Mouse (Mus musculus): ENCODE data around the gene Blnk. TPM values are rescaled to one million over a fixed set of nuclear protein-coding genes. Genes with fewer than 3 reads are reported as not detected.

The Blnk gene
- total and polyA plus RNA-seq, 2 experiments from 2014 or later = 0.26 TPM; not detected in 1

DNA sequence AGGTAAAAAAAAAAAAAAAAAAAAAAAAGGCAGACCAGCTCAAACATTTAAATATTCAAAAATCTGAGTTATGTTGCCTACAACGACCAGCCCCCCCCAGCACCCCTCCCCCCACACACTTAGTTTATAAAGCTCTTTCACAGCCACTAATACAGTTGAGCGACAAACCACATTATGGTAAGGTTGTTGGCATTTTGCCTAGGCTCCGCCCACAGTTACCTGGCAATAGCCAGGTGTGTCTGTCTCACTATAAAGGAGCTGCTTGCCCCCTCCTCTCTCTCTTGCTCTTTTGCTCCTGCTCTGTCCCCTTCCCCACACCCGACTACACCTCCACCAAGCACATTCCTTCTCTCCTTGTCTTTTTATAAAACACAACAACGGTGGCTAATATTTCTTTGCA is 17.3 kb upstream of the Blnk start:
- DNase-seq (ENCODE audit: low spot score) (no peak), ATAC-seq (ENCODE audit: insufficient read depth, low read depth) (no peak)
- Histone ChIP-seq H3K4me1 (ENCODE audit: control insufficient read depth, insufficient read depth) (no peaks in the 10 kb centered on the region), H3K27me3 (ENCODE audit: control insufficient read depth, insufficient read depth, low read length) (peaks cover 7% of the 10 kb centered on the region; the same call in 1 of the 2 replicates), H3K4me3 (ENCODE audit: low read depth, low read length) (no peak overlapping the region), H3K27ac (ENCODE audit: low read depth) (no peak overlapping the region), H3K4me2 (ENCODE audit: low read depth, low read length) (no peak overlapping the region), H3K36me3 (replicated peaks; ENCODE audit: control insufficient read depth, insufficient read depth, low read length) (no peaks in the 10 kb centered on the region), H3K9ac (replicated peaks; ENCODE audit: low read depth, low read length) (no peak overlapping the region), H3K9me3 (replicated peaks; ENCODE audit: control insufficient read depth, low read length) (0 out of 2 replicates have a peak, but pooled peaks cover 3% of the 10 kb centered on the region)
- 29% methylated on average over 5 of the region's 5 CpGs for WGBS
- TF ChIP-seq EP300 (IDR thresholded peaks at IDR 0.05; ENCODE audit: low read depth) = no peak
- no peak for TF ChIP-seq CTCF (IDR thresholded peaks at IDR 0.05; ENCODE audit: low read depth)

DNA sequence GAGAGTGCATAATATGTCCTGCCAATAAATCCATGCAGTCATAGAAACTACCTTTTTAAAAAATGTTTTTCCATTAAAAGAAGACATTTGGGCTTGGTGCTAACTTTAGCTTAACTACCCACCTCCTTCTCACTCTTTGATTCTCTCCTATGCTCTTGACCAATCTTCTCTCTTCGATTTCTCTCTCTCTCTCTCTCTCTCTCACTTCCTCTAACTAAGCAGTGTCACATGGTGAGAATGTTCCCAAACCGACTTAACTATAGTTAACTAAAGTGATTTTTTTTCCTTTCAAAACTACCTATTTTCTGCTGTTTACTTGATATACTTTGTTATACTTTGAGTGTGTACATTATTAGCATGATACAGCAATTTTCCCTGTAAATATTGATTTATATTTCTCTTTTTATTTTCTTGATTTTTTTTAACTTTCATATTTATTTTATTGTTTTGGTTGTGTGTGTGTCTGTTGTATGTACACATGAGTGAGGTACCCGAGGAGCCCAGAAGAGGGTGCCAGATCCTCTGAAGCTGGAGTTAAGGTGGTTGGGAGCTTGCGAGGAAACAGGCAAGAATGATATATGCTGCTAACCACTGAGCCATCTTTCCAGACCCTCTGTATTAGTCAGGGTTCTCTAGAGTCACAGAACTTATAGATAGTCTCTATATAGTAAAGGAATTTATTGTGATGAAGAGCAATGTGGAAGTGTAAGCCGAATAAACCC is 14.5 kb upstream of the Blnk start:
- Histone ChIP-seq H3K27ac (ENCODE audit: low read depth) (no peak overlapping the region), H3K4me1 (ENCODE audit: control insufficient read depth, insufficient read depth) (no peaks in the 10 kb centered on the region), H3K4me2 (ENCODE audit: low read depth, low read length) (no peak overlapping the region), H3K9me3 (replicated peaks; ENCODE audit: control insufficient read depth, low read length) (0 out of 2 replicates have a peak, but pooled peaks cover 3% of the 10 kb centered on the region), H3K36me3 (replicated peaks; ENCODE audit: control insufficient read depth, insufficient read depth, low read length) (no peaks in the 10 kb centered on the region), H3K4me3 (ENCODE audit: low read depth, low read length) (no peak overlapping the region), H3K27me3 (ENCODE audit: control insufficient read depth, insufficient read depth, low read length) (0 out of 2 replicates have a peak, but pooled peaks cover 4% of the 10 kb centered on the region), H3K9ac (replicated peaks; ENCODE audit: low read depth, low read length) (no peak overlapping the region)
- WGBS = 80% methylated on average over 5 of the region's 5 CpGs
- no peak for ATAC-seq (ENCODE audit: insufficient read depth, low read depth)
- no peak for TF ChIP-seq CTCF (IDR thresholded peaks at IDR 0.05; ENCODE audit: low read depth)
- no peak for TF ChIP-seq EP300 (IDR thresholded peaks at IDR 0.05; ENCODE audit: low read depth)
- no peak for DNase-seq (ENCODE audit: low spot score)

DNA sequence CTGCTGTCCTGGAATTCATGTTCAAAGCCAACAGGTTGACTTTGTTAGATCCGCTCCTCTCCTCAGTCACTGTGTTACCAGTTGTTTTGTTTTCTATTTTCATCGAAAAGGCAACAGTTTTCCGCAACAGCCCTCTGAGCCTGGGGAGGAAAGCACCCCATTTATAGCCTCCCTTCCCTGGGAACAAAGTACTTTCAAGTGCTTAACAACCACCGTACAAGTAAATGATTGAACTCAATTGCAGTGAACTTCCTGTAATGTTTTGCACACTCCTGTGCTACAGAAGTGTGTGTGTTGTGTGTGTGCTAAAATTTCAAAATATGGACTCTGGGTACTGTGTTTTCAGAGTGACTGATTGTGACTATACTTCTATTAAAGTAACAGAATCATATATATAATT is 13.4 kb upstream of the Blnk start:
- no peak overlapping the region for H3K27ac ChIP-seq (ENCODE audit: low read depth)
- H3K9me3 ChIP-seq (replicated peaks; ENCODE audit: control insufficient read depth, low read length) = 0 out of 2 replicates have a peak, but pooled peaks cover 3% of the 10 kb centered on the region
- no peak for ATAC-seq (ENCODE audit: insufficient read depth, low read depth)

DNA sequence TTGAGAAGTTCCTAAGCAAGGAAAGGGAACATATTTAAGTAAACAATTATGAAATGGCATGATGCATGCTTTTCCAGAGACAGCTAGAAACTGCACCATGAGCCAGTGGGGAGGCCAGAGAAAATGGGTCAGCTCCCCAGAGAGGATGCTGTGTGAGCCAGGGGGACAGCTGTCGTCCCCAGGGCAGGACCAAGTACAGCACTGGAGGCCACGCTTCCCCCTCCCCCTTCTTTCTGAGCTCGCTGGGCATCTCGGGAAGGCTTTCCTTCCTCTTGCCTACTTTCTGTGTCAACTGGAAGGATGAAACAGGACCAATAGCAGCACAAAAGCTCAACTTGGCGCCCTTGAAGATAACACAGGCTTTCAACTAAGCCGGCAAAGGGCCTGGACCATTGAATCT is 13.0 kb upstream of the Blnk start:
- ATAC-seq (ENCODE audit: insufficient read depth, low read depth) (no peak), DNase-seq (ENCODE audit: low spot score) (no peak)
- Histone ChIP-seq H3K36me3 (replicated peaks; ENCODE audit: control insufficient read depth, insufficient read depth, low read length) (no peaks in the 10 kb centered on the region), H3K4me3 (ENCODE audit: low read depth, low read length) (no peak overlapping the region), H3K27me3 (ENCODE audit: control insufficient read depth, insufficient read depth, low read length) (no peaks in the 10 kb centered on the region), H3K9ac (replicated peaks; ENCODE audit: low read depth, low read length) (no peak overlapping the region), H3K27ac (ENCODE audit: low read depth) (no peak overlapping the region), H3K9me3 (replicated peaks; ENCODE audit: control insufficient read depth, low read length) (0 out of 2 replicates have a peak, but pooled peaks cover 3% of the 10 kb centered on the region), H3K4me2 (ENCODE audit: low read depth, low read length) (no peak overlapping the region), H3K4me1 (ENCODE audit: control insufficient read depth, insufficient read depth) (no peaks in the 10 kb centered on the region)
- 26% methylated on average over 6 of the region's 6 CpGs for WGBS
- TF ChIP-seq EP300 (IDR thresholded peaks at IDR 0.05; ENCODE audit: low read depth) (no peak), CTCF (IDR thresholded peaks at IDR 0.05; ENCODE audit: low read depth) (no peak)

More for the DNA sequence above, 13.4 kb upstream of the Blnk start:
- TF ChIP-seq EP300 (IDR thresholded peaks at IDR 0.05; ENCODE audit: low read depth) (no peak), CTCF (IDR thresholded peaks at IDR 0.05; ENCODE audit: low read depth) (no peak)
- Histone ChIP-seq H3K36me3 (replicated peaks; ENCODE audit: control insufficient read depth, insufficient read depth, low read length) (no peaks in the 10 kb centered on the region), H3K9ac (replicated peaks; ENCODE audit: low read depth, low read length) (no peak overlapping the region), H3K27me3 (ENCODE audit: control insufficient read depth, insufficient read depth, low read length) (no peaks in the 10 kb centered on the region), H3K4me2 (ENCODE audit: low read depth, low read length) (no peak overlapping the region), H3K4me1 (ENCODE audit: control insufficient read depth, insufficient read depth) (no peaks in the 10 kb centered on the region), H3K4me3 (ENCODE audit: low read depth, low read length) (no peak overlapping the region)
- no peak for DNase-seq (ENCODE audit: low spot score)
- 58% methylated on average over 4 of the region's 4 CpGs for WGBS

DNA sequence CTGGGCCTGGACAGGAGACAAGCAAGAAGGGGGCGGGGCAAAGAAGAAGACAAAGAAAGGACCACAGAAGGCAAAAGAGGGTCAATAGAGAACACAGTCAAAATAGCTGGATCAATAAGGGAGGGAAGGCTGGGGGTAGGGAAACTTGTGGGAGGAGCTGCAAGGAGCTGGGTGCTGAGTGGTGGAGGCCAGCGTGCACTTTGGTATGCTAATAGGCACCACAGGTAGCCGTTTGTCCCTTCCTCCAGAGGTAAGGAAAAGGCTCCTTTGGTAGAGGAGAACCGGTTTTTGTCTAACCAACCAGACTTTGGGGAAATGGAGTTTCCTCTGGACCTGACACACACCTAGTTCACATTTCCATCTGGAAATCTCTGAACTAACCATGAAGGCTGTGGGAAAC is 12.3 kb upstream of the Blnk start:
- DNase-seq (ENCODE audit: low spot score) (no peak), ATAC-seq (ENCODE audit: insufficient read depth, low read depth) (no peak)
- Histone ChIP-seq H3K36me3 (replicated peaks; ENCODE audit: control insufficient read depth, insufficient read depth, low read length) (no peaks in the 10 kb centered on the region), H3K4me1 (ENCODE audit: control insufficient read depth, insufficient read depth) (no peaks in the 10 kb centered on the region), H3K4me3 (ENCODE audit: low read depth, low read length) (no peak overlapping the region), H3K9ac (replicated peaks; ENCODE audit: low read depth, low read length) (no peak overlapping the region), H3K4me2 (ENCODE audit: low read depth, low read length) (no peak overlapping the region), H3K9me3 (replicated peaks; ENCODE audit: control insufficient read depth, low read length) (0 out of 2 replicates have a peak, but pooled peaks cover 3% of the 10 kb centered on the region), H3K27me3 (ENCODE audit: control insufficient read depth, insufficient read depth, low read length) (no peaks in the 10 kb centered on the region), H3K27ac (ENCODE audit: low read depth) (no peak overlapping the region)
- TF ChIP-seq EP300 (IDR thresholded peaks at IDR 0.05; ENCODE audit: low read depth) = no peak
- 30% methylated on average over 4 of the region's 4 CpGs for WGBS
